Mouse (Mus musculus): ENCODE data around the gene Zfp988.
"Not testable (repeated sequence)": the region's sequence is repeated elsewhere in the genome, so short reads cannot be mapped to it uniquely, and the experiment has no call there.

Gene Zfp988

GRCm38 (mm10) chr4:147305436-147305835, at the start of gene Zfp988:
TSS of gene Zfp988 (plus strand) at chr4:147305674.
- POLR2A ChIA-PET, CTCF ChIA-PET: not testable (repeated sequence)

GRCm38 (mm10) chr4:147262708-147263107, 42.8 kb upstream of the Zfp988 start:
- CTCF ChIA-PET: not testable (repeated sequence)

GRCm38 (mm10) chr4:147267302-147267701, 38.2 kb upstream of the Zfp988 start:
- POLR2A ChIA-PET, CTCF ChIA-PET: not testable (repeated sequence)

More at GRCm38 (mm10) chr4:147262708-147263107, 42.8 kb upstream of the Zfp988 start:
- POLR2A ChIA-PET: not testable (repeated sequence)

- CTCF ChIA-PET, POLR2A ChIA-PET: not testable (repeated sequence)
Observed at GRCm38 (mm10) chr4:147268735-147269134, 36.7 kb upstream of the Zfp988 start.

GRCm38 (mm10) chr4:147270026-147270425, 35.4 kb upstream of the Zfp988 start:
- POLR2A ChIA-PET, CTCF ChIA-PET: not testable (repeated sequence)

GRCm38 (mm10) chr4:147271601-147272000, 33.9 kb upstream of the Zfp988 start:
- POLR2A ChIA-PET, CTCF ChIA-PET: not testable (repeated sequence)

GRCm38 (mm10) chr4:147275021-147275772, 30.3 kb upstream of the Zfp988 start:
- CTCF ChIA-PET: not testable (repeated sequence)
- POLR2A ChIA-PET: interaction anchor here in 3 of 4 experiments (0.5 to 1.3 kb wide), 15 partner anchors 15 to 1732 kb away, joined by 3 to 31 read pairs (median 3); no protein-coding TSS in a partner anchor

DNA sequence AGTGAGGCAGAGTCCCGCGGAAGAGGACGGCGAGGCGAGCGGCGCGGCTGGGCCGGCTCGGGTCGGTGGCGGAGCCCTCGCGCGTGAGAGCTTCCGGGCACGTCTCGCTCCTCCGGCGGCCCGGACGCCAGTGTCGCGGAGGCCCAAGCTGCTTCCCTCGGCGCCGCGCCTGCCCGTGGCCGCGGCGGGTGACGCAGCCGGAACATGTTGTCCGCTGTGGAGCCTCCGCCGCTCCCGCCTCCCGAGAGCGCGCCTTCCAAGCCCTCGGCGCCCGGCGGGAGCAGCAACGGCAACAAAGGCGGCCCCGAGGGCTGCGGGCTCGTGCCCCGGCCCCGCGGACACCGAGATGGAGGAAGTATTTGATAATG, 29.7 kb upstream of the Zfp988 start:
- CTCF ChIA-PET: not testable (repeated sequence)
- POLR2A ChIA-PET: interaction anchor here in 2 of 4 experiments (0.6 to 1.3 kb wide), 6 partner anchors 41 to 1208 kb away, joined by 3 to 31 read pairs (median 4); no protein-coding TSS in a partner anchor

DNA sequence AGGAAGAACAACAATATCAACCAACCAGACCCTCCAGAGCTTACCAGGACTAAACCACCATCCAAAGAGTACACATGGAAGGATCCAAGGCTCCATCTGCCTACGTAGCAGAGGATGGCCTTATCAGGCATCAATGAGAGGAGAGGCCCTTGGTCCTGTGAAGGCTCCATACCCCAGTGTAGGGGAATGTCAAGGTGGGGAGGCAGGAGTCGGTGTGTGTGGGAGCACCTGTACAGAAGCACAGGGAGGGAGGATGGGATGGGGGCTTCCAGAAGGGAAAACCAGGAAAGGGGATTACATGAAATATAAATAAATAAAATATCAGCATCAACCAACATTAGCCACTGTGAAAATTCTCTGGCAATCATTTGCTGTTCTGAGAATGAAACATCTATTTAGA, 25.1 kb upstream of the Zfp988 start:
- POLR2A ChIA-PET, CTCF ChIA-PET: not testable (repeated sequence)

- POLR2A ChIA-PET, CTCF ChIA-PET: not testable (repeated sequence)
Observed at GRCm38 (mm10) chr4:147298585-147298984, 6.9 kb upstream of the Zfp988 start.

DNA sequence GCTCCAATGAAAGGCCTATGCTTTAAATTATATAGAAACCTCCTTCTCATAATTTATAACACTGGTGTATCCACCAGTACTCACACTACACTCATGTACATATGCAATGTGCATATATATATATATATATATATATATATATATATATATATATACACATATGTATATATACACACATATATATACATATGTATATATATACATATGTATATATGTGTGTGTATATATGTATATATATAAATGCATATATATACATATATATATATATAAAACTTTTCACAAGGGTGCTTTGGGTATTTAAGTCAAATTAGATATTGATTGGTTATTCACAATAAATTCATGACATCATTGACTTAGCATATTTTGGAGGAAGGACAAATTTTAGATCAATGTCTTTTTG, 3.1 kb upstream of the Zfp988 start:
- CTCF ChIA-PET, POLR2A ChIA-PET: not testable (repeated sequence)

GRCm38 (mm10) chr4:147335036-147335690, 29.7 kb downstream of the Zfp988 start:
- ChIA-PET POLR2A (interaction anchor here in 2 of 4 experiments (0.6 to 0.7 kb wide), 3 partner anchors 233 to 1795 kb away, joined by 3 read pairs; no protein-coding TSS in a partner anchor), CTCF (interaction anchor here in 1 of 4 experiments (1.0 kb wide), 1 partner anchor 1795 kb away, joined by 3 read pairs; no protein-coding TSS in a partner anchor)

DNA sequence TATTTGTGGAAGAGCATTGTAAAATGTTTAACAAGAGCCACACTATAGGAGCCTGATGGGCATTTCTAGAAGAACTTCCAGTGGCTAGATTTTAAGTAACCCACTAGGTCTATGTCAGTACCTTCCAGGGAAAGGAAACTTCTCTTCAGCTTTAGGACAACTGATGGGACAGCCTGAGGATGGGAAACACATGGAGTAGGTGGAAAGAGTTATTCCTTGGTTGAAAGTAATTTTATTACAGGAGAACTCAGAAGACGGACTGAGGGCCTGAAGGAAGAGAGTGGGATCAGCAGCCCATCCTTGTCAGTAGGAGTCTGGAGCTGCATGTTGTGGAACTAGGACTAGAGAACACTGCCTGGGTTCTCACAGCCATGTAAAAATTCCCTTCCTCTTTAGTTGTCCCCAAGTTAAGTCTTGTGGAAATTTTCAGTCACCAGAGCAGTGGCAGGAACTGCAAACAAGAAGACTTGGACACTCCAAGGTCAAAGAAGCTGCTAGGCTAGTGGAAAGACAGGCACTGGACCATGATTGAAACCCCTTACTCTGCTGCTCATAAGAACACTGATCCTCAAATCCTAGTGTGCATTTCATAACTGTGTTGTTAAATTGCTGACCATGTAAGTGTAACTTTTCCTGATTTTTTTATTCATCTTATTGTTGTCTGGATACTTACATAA, 30.4 kb downstream of the Zfp988 start:
- ChIA-PET POLR2A (interaction anchor here in 2 of 4 experiments (0.6 to 0.9 kb wide), 3 partner anchors 443 to 1796 kb away, joined by 3 read pairs; no protein-coding TSS in a partner anchor), CTCF (interaction anchor here in 1 of 4 experiments (1.0 kb wide), 1 partner anchor 1796 kb away, joined by 3 read pairs; no protein-coding TSS in a partner anchor)

- POLR2A ChIA-PET: interaction anchor here in 3 of 4 experiments (0.6 to 1.5 kb wide), 7 partner anchors 14 to 1794 kb away, joined by 3 to 6 read pairs (median 4); no protein-coding TSS in a partner anchor
- CTCF ChIA-PET: interaction anchor here in 1 of 4 experiments (0.7 kb wide), 1 partner anchor 1792 kb away, joined by 4 read pairs; no protein-coding TSS in a partner anchor
Observed at GRCm38 (mm10) chr4:147336368-147337195, 31.1 kb downstream of the Zfp988 start.

GRCm38 (mm10) chr4:147337520-147337919, 32.0 kb downstream of the Zfp988 start:
- CTCF ChIA-PET: interaction anchor here in 2 of 4 experiments (0.7 to 1.2 kb wide), 2 partner anchors 213 to 1795 kb away, joined by 3 read pairs; no protein-coding TSS in a partner anchor
- POLR2A ChIA-PET: interaction anchor here (0.6 to 1.9 kb wide), 10 partner anchors 13 to 1795 kb away, joined by 3 to 7 read pairs (median 4); no protein-coding TSS in a partner anchor

- CTCF ChIA-PET: interaction anchor here in 2 of 4 experiments (0.6 to 1.2 kb wide), 3 partner anchors 214 to 1975 kb away, joined by 3 read pairs; no protein-coding TSS in a partner anchor
- POLR2A ChIA-PET: interaction anchor here (1.2 to 1.9 kb wide), 7 partner anchors 260 to 1796 kb away, joined by 3 to 7 read pairs (median 4); no protein-coding TSS in a partner anchor
Observed at GRCm38 (mm10) chr4:147338032-147338610, 32.6 kb downstream of the Zfp988 start.

DNA sequence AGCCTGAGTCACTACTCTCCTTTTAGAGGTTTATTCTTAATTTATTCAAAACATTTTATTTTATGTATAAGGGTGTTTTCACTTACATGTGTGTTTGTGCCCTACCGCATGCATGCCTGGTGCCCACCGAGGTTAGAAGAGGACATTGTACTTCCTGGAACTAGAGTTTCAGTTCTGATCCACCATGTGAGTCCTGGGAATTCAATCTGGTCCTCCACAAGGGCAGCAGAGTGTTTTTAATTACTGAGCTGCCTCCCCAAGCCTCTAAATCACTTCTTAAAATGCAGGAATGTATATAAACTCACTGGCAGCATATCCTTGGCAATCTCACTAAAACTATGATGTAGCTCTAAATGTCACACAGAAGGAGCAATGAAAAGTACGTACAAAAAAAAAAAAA, 33.2 kb downstream of the Zfp988 start:
- ChIA-PET POLR2A (interaction anchor here (1.5 to 1.9 kb wide), 4 partner anchors 1795 kb away, joined by 4 to 7 read pairs (median 6); no protein-coding TSS in a partner anchor), CTCF (interaction anchor here in 1 of 4 experiments (0.6 kb wide), 1 partner anchor 1975 kb away, joined by 3 read pairs; no protein-coding TSS in a partner anchor)

Measured in embryonic stem cell, embryonic (primary cell).